Mouse (Mus musculus) adrenal gland, adult 2 months (tissue): ENCODE data around the gene Glra4. TPM values are rescaled to one million over a fixed set of nuclear protein-coding genes. Genes with fewer than 3 reads are reported as not detected.

Experiments
- DNase-seq: peaks from one replicate; pipeline ENCODE4 v3.0.0; 2021
- long read RNA-seq: library from polyadenylated mRNA; stranded (forward); transcript quantifications from one replicate; pipeline ENCODE4 v2.0.0, GENCODE M21; 2021
- polyA plus RNA-seq: library from polyadenylated mRNA; depleted of rRNA; stranded (reverse); fragments of >200 nt; gene quantifications from 2 replicates; pipeline ENCODE4 v1.2.3, GENCODE M21; 2012; rRNA removed
- total RNA-seq, 2 experiments: library from RNA; stranded (reverse); gene quantifications; 2 replicates each; pipeline ENCODE4 v1.2.3; 2021

Glra4 gene
- under 1 TPM; 0.14 TPM for total RNA-seq
- not detected in 2 replicates for polyA plus RNA-seq
- long read RNA-seq: 0 reads

GRCm38 (mm10) chrX:136780041-136780440 is at the start of gene Glra4:
Gene Glra4, minus strand, starts transcription at chrX:136780141.
- DNase-seq: no peak

- no peak for DNase-seq
Measured at GRCm38 (mm10) chrX:136828610-136829009, 48.7 kb upstream of the Glra4 start.

GRCm38 (mm10) chrX:136825016-136825415 is 45.1 kb upstream of the Glra4 start:
- DNase-seq: no peak

- no peak for DNase-seq
Measured at GRCm38 (mm10) chrX:136822371-136822770, 42.4 kb upstream of the Glra4 start, which contains the start of gene Plp1. Gene Plp1, plus strand, starts transcription at chrX:136822671.

- DNase-seq: peak; percentile 60
Measured at GRCm38 (mm10) chrX:136820250-136820649, 40.3 kb upstream of the Glra4 start.

GRCm38 (mm10) chrX:136819752-136820151 is 39.8 kb upstream of the Glra4 start:
- peak; percentile 11 for DNase-seq

GRCm38 (mm10) chrX:136797223-136797622 is 17.3 kb upstream of the Glra4 start:
- no peak for DNase-seq

GRCm38 (mm10) chrX:136789446-136789845 is 9.5 kb upstream of the Glra4 start:
- DNase-seq: no peak

- no peak for DNase-seq
Measured at GRCm38 (mm10) chrX:136779262-136779661, 679 bp downstream of the Glra4 start.

- no peak for DNase-seq
Measured at GRCm38 (mm10) chrX:136778046-136778445, 1.9 kb downstream of the Glra4 start.

- no peak for DNase-seq
Measured at GRCm38 (mm10) chrX:136773035-136773434, 6.9 kb downstream of the Glra4 start.

GRCm38 (mm10) chrX:136761103-136762074 is 18.6 kb downstream of the Glra4 start:
- DNase-seq: no peak

- DNase-seq: no peak
Measured at GRCm38 (mm10) chrX:136755464-136755863, 24.5 kb downstream of the Glra4 start.

GRCm38 (mm10) chrX:136749329-136749728 is 30.6 kb downstream of the Glra4 start:
- no peak for DNase-seq

GRCm38 (mm10) chrX:136744663-136745062 is 35.3 kb downstream of the Glra4 start:
- no peak for DNase-seq

GRCm38 (mm10) chrX:136743459-136743858 is 36.5 kb downstream of the Glra4 start, which contains the start of gene Morf4l2:
Gene Morf4l2, minus strand, starts transcription at chrX:136743690.
- DNase-seq: no peak

- DNase-seq: peak; percentile 63
Measured at GRCm38 (mm10) chrX:136742661-136743103, 37.3 kb downstream of the Glra4 start.

GRCm38 (mm10) chrX:136742241-136742640 is 37.7 kb downstream of the Glra4 start:
- no peak for DNase-seq

GRCm38 (mm10) chrX:136741651-136742201 is 38.2 kb downstream of the Glra4 start:
- peak; percentile 91 for DNase-seq

GRCm38 (mm10) chrX:136740791-136741650 is 38.9 kb downstream of the Glra4 start:
- DNase-seq: peak; percentile 94

GRCm38 (mm10) chrX:136740087-136740790 is 39.7 kb downstream of the Glra4 start:
- no peak for DNase-seq
